Mouse (Mus musculus): ENCODE measurements at regions not wholly inside any gene's neighbourhood (a gene's known extent, or its start where the extent isn't known, plus 50 kb on each side); places are given as distances from the start of the nearest gene placed in this dataset.

GRCm38 (mm10) chr1:186506517-186506916 is 199.3 kb downstream of the Tgfb2 start:
- intact Hi-C loops (cut with DNase I): no loop called here
- DNase-seq (ENCODE audit: low spot score in 2 of 2): no peak

- no peak for DNase-seq (ENCODE audit: low spot score in 2 of 2)
- intact Hi-C loops (cut with DNase I): no loop called here
Observed at GRCm38 (mm10) chr1:186505912-186506311, 199.9 kb downstream of the Tgfb2 start.

GRCm38 (mm10) chr1:186505051-186505711 is 200.6 kb downstream of the Tgfb2 start:
- intact Hi-C loops (cut with DNase I): no loop called here
- DNase-seq (ENCODE audit: low spot score in 2 of 2): no peak

- intact Hi-C loops (cut with DNase I): no loop called here
- no peak for DNase-seq (ENCODE audit: low spot score in 2 of 2)
Observed at GRCm38 (mm10) chr1:186501726-186502125, 204.1 kb downstream of the Tgfb2 start.

- intact Hi-C loops (cut with DNase I): no loop called here
- DNase-seq (ENCODE audit: low spot score in 2 of 2): no peak
Observed at GRCm38 (mm10) chr1:186497872-186498271, 207.9 kb downstream of the Tgfb2 start.

DNA sequence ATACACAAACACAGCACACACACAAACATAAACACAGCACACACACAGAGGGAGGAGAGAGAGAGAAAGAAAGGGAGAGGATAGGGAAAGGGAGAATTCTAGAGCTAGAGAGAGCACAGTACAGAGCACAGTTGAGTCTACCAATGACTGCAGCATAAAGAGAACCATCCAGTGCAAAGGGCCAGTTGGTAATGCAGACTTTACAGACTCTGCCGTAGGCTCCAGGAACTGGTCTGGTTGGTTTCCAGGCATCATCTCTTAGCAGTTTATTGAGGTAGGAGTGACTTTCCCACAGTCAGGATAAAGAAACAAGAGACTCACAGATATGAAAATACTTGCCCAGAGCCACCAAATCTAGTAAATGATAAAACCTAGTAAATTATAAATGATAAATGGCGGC is 208.5 kb downstream of the Tgfb2 start:
- intact Hi-C loops (cut with DNase I): no loop called here
- DNase-seq (ENCODE audit: low spot score in 2 of 2): no peak

- intact Hi-C loops (cut with DNase I): no loop called here
- no peak for DNase-seq (ENCODE audit: low spot score in 2 of 2)
Observed at GRCm38 (mm10) chr1:186494411-186494783, 211.4 kb downstream of the Tgfb2 start.

DNA sequence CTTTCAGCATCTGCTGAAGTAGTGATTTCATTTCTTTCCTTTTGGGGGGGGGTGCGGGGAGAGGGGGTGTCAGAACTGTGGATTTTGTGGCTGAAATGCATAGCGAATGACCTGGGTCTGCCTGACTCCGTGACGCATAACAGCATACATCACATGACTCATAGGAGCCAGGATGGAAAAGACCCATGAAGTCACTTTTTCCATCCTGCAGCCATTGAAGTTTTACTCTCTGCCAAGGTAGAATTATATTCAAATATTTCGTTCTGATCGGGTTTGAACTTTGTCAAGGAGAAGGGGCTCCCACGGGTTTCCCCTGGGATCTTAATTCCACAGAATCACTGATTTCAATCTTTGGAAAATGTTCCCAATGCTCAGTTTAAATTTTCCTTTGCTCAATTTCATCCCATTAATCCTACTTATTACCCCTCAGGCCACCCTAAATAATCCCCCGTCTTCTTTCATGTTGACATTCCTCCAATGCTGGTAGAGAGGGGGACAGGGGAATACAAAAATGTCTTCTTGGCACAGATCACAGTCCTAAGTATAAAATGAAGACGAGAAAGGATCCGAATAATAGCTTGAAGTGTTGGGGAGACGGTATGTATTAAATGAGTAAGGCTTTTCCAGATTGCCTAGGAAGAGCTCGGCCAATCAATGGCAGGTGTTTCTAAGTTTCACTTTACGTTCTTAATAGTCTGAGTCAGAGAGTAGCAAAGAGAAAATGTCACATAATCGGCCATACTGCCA is 212.0 kb downstream of the Tgfb2 start:
- DNase-seq (ENCODE audit: low spot score in 2 of 2): no peak
- intact Hi-C loops (cut with DNase I): no loop called here

DNA sequence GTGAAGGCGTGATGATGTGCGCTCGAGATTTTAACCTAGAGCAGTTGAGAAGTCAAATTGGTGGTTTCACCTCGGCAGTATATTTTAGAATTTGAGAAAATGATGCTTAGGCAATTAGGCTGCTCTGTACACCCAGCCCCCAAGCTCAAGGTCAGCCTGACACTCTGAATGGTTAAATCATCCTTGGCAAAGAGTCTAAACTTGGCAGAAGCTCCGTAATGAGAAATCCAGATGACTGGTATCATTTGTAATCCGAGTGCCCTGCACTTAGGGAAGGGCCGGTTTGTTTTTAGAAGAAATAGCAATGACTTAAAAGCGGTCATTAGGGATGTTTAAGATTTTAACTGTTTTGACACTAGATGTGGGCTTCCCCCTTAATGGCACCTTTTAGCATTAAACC is 223.6 kb downstream of the Tgfb2 start:
- no peak for DNase-seq (ENCODE audit: low spot score in 2 of 2)
- intact Hi-C loops (cut with DNase I): no loop called here

DNA sequence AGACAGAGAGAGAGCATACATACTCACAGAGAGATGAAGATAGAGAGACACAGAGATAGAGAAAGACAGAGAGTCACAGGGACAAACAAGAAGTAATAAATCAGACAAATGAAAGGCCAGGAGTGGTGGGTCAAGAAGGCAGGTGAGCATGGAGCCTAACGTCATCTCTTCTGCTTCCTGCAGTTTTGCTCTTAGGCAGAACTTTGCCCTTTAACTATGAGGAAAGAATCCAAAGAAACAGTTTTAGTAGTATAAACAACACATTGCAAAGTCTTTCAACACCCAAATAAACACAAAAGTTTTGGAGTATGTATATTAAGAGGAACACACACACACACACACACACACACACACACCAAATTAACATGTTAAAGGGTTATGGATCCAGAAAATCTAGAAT is 225.8 kb downstream of the Tgfb2 start:
- DNase-seq (ENCODE audit: low spot score in 2 of 2): no peak
- intact Hi-C loops (cut with DNase I): no loop called here

DNA sequence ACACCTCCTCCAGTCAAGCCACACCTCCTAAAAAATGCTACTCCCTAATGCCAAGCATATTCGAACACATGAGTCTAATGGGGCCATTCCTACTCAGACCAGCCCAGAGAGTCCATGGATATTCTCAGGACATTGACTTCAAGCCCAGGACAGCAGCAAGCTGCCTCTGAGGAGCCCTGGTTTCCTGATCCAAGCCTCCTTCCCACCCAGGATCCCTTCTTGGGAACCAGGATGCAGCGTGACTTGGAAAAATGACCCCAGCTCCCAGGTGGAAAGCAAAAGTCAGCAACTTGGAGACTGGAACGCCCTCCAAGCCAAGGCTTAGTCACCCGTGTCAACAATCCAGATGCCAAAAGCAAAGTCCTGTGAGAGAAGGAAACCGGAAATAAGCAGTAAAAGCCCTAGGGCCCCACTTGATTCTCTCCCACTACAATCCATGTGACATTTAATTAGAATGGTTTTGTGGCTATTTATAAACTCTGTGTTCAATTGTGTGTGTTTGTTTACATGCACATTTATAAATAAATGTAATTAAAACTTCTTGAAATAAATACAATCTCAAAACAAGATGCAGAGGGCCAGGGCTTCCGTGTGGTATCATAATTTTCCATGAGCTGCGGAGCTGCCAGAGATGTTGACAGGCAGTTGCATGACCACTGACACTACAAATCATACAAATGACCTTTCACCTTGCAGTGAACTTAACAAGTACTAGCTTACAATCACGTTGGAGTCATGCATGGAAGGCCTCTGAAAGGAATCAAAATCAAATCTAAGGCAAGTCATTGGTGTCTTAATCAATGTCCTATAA is 227.2 kb downstream of the Tgfb2 start:
- intact Hi-C loops (cut with DNase I): no loop called here
- DNase-seq (ENCODE audit: low spot score in 2 of 2): no peak

- peak; percentile 62 to 69 for DNase-seq (ENCODE audit: low spot score in 2 of 2)
- intact Hi-C loops (cut with DNase I): no loop called here
Observed at GRCm38 (mm10) chr1:186474844-186475243, 230.9 kb downstream of the Tgfb2 start.

GRCm38 (mm10) chr1:186474385-186474784 is 231.4 kb downstream of the Tgfb2 start:
- intact Hi-C loops (cut with DNase I): no loop called here
- no peak for DNase-seq (ENCODE audit: low spot score in 2 of 2)

- DNase-seq (ENCODE audit: low spot score in 2 of 2): peak; percentile 9 to 24
- intact Hi-C loops (cut with DNase I): no loop called here
Observed at GRCm38 (mm10) chr1:186472955-186473354, 232.8 kb downstream of the Tgfb2 start.

DNA sequence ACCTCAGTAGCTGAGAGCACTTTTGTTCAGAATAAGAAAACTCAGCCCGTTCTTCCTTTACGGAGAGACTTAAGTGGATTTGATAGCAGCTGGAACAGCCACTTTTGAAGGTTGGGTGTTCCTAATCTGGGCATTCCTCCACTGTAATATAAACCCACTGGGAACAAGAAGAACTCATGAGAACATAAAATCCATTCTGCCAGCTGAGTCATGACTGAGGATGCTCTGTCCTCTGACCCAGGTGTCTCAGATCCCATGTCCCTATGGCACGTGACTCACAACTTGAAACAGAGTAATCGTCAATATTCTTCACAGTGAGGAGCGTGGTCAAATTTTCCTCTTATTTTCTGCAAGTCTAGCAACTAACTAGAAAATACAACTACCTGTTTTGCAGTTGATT is 240.3 kb downstream of the Tgfb2 start:
- no peak for DNase-seq (ENCODE audit: low spot score in 2 of 2)
- intact Hi-C loops (cut with DNase I): no loop called here

- intact Hi-C loops (cut with DNase I): no loop called here
- DNase-seq (ENCODE audit: low spot score in 2 of 2): no peak
Observed at GRCm38 (mm10) chr1:186460742-186461141, 245.0 kb downstream of the Tgfb2 start.

- intact Hi-C loops (cut with DNase I): no loop called here
Observed at GRCm38 (mm10) chr1:186458099-186458637, 247.6 kb downstream of the Tgfb2 start.

GRCm38 (mm10) chr1:186457098-186457497 is 248.7 kb downstream of the Tgfb2 start:
- DNase-seq (ENCODE audit: low spot score in 2 of 2): no peak
- intact Hi-C loops (cut with DNase I): no loop called here

More at GRCm38 (mm10) chr1:186458099-186458637, 247.6 kb downstream of the Tgfb2 start:
- DNase-seq (ENCODE audit: low spot score in 2 of 2): no peak

DNA sequence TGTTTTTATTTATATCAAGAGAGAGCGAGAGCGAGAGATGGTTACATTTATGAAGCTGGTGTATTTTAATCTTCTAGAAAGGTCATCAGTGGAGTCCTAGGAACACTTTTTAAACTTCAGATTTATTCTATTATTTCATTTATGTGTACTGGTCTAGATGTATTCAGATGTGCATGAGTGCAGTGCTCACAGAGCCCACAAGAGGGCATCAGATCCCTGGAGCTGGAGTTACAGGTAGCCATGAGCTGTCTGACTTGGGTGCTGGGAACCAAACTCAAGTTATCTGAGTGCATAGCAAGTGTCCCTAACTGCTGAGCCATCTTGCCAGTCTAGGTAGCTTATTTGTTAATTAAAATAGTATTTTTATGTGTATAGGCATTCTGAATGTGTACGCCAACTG is 249.7 kb downstream of the Tgfb2 start:
- DNase-seq (ENCODE audit: low spot score in 2 of 2): no peak
- intact Hi-C loops (cut with DNase I): no loop called here

- no peak for DNase-seq (ENCODE audit: low spot score in 2 of 2)
- intact Hi-C loops (cut with DNase I): no loop called here
Observed at GRCm38 (mm10) chr1:186455177-186455660, 250.6 kb downstream of the Tgfb2 start.
